Mouse (Mus musculus) left cerebral cortex, adult 18-20 months (tissue): ENCODE measurements around the gene Tnfsf8. TPM values are rescaled to one million over a fixed set of nuclear protein-coding genes. Genes with fewer than 3 reads are reported as not detected.
A peak's percentile ranks its signal among the peaks of the same experiment; 100 is the strongest.

Experiments
- DNase-seq, 2 experiments: peaks; one replicate each; pipeline ENCODE4 v3.0.0; 2021 to 2022; ENCODE audit warnings: low spot score in 2 of 2, mixed read lengths in 1 of 2
- long read RNA-seq, 2 experiments: library from polyadenylated mRNA; stranded (forward); transcript quantifications; one replicate each; pipeline ENCODE4 v2.0.0; 2021
- total RNA-seq, 2 experiments: library from RNA; stranded (reverse); gene quantifications; 2 replicates each; pipeline ENCODE4 v1.2.3; 2021

Gene Tnfsf8
- not detected for total RNA-seq
- long read RNA-seq, experiment 1 = 0 reads
- long read RNA-seq, experiment 2 = 0 reads

- DNase-seq = no peak
Observed at GRCm38 (mm10) chr4:63860688-63861540, at the start of gene Tnfsf8. Tnfsf8 (minus strand) TSS chr4:63861347.

GRCm38 (mm10) chr4:63908511-63908910, 47.4 kb upstream of the Tnfsf8 start:
- DNase-seq = no peak

- no peak for DNase-seq
Observed at GRCm38 (mm10) chr4:63907473-63907872, 46.3 kb upstream of the Tnfsf8 start.

GRCm38 (mm10) chr4:63906050-63906449, 44.9 kb upstream of the Tnfsf8 start:
- no peak for DNase-seq

- peak in 1 of 2 experiments; percentile 1 for DNase-seq
Observed at GRCm38 (mm10) chr4:63899081-63899523, 38.0 kb upstream of the Tnfsf8 start.

GRCm38 (mm10) chr4:63897152-63897551, 36.0 kb upstream of the Tnfsf8 start:
- no peak for DNase-seq

- no peak for DNase-seq
Observed at GRCm38 (mm10) chr4:63886156-63886555, 25.0 kb upstream of the Tnfsf8 start.

- DNase-seq = no peak
Observed at GRCm38 (mm10) chr4:63876720-63877119, 15.6 kb upstream of the Tnfsf8 start.

- no peak for DNase-seq
Observed at GRCm38 (mm10) chr4:63875480-63875879, 14.3 kb upstream of the Tnfsf8 start.

GRCm38 (mm10) chr4:63870678-63871077, 9.5 kb upstream of the Tnfsf8 start:
- no peak for DNase-seq

GRCm38 (mm10) chr4:63868770-63869169, 7.6 kb upstream of the Tnfsf8 start:
- DNase-seq = no peak

GRCm38 (mm10) chr4:63862953-63863352, 1.8 kb upstream of the Tnfsf8 start:
- DNase-seq = no peak

GRCm38 (mm10) chr4:63862092-63862697, 1.0 kb upstream of the Tnfsf8 start:
- no peak for DNase-seq

GRCm38 (mm10) chr4:63860236-63860635, 911 bp downstream of the Tnfsf8 start:
- DNase-seq = no peak

GRCm38 (mm10) chr4:63859785-63860203, 1.4 kb downstream of the Tnfsf8 start:
- DNase-seq = no peak

GRCm38 (mm10) chr4:63858646-63859224, 2.4 kb downstream of the Tnfsf8 start:
- no peak for DNase-seq

GRCm38 (mm10) chr4:63856764-63857163, 4.4 kb downstream of the Tnfsf8 start:
- no peak for DNase-seq

- no peak for DNase-seq
Observed at GRCm38 (mm10) chr4:63853782-63854386, 7.3 kb downstream of the Tnfsf8 start.

- no peak for DNase-seq
Observed at GRCm38 (mm10) chr4:63850082-63850481, 11.1 kb downstream of the Tnfsf8 start.

- DNase-seq = no peak
Observed at GRCm38 (mm10) chr4:63846881-63847597, 14.1 kb downstream of the Tnfsf8 start.

GRCm38 (mm10) chr4:63845760-63846159, 15.4 kb downstream of the Tnfsf8 start:
- DNase-seq = no peak
